Mouse (Mus musculus): ENCODE data around the gene Zfp213. TPM values are rescaled to one million over a fixed set of nuclear protein-coding genes. Genes with fewer than 3 reads are reported as not detected.
A peak's percentile ranks its signal among the peaks of the same experiment; 100 is the strongest.

The Zfp213 gene
- polyA plus RNA-seq, 1 experiment: 8.7 TPM

- Histone ChIP-seq H3K27ac (ENCODE audit: insufficient read depth, low read length) (peak overlapping the region; percentile 85), H3K4me1 (ENCODE audit: control insufficient read depth, insufficient read depth, low read length) (no peaks in the 10 kb centered on the region), H3K4me3 (ENCODE audit: insufficient read depth, low read length) (peak overlapping the region; percentile 74)
- TF ChIP-seq POLR2A (IDR thresholded peaks at IDR 0.05; ENCODE audit: extremely low read depth, insufficient read depth, low read length) (no peak), CTCF (IDR thresholded peaks at IDR 0.05; ENCODE audit: extremely low read depth, insufficient read depth, low read length) (no peak)
Observed at GRCm38 (mm10) chr17:23546702-23547505, 17.1 kb downstream of the Zfp213 start.

DNA sequence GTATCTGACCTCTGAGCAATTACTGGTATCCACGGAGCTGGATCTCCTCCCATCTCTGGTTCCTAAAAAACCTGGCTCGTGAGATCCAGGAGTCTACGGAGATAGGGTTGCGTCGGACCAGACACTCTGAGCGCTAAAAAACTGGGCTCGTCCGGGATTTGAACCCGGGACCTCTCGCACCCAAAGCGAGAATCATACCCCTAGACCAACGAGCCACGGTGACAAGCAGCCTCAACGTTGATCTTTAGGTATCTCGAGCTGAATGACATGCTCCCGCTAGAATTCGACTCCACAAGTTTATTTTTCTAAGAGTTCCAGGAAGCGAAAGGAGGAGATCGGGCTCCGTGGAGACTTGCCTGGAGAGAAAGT is 17.7 kb downstream of the Zfp213 start:
- no peak for TF ChIP-seq CTCF (IDR thresholded peaks at IDR 0.05; ENCODE audit: extremely low read depth, insufficient read depth, low read length)
- no peak for TF ChIP-seq POLR2A (IDR thresholded peaks at IDR 0.05; ENCODE audit: extremely low read depth, insufficient read depth, low read length)
- Histone ChIP-seq H3K27ac (ENCODE audit: insufficient read depth, low read length) (no peak overlapping the region), H3K4me3 (ENCODE audit: insufficient read depth, low read length) (peak overlapping the region; percentile 74), H3K4me1 (ENCODE audit: control insufficient read depth, insufficient read depth, low read length) (no peaks in the 10 kb centered on the region)

DNA sequence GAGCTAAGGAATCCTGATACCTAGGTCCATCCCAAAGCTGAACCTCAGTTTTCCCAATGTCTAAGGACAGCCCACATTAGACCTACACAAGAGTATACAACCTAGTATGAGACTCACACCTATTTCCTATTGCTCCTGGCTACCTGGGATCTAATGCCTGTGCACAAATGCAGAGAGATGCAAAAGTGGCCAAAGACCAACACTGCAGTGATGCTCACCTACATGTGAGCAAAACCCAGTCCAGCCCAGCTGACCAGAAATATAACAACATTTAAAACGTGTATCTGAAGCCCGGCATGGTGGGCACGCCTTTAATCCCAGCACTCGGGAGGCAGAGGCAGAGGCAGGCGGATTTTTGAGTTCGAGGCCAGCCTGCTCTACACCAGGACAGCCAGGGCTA is 18.2 kb downstream of the Zfp213 start:
- TF ChIP-seq POLR2A (IDR thresholded peaks at IDR 0.05; ENCODE audit: extremely low read depth, insufficient read depth, low read length) (no peak), CTCF (IDR thresholded peaks at IDR 0.05; ENCODE audit: extremely low read depth, insufficient read depth, low read length) (no peak)
- peak overlapping the region; percentile 74; the same call in 1 of the 2 replicates for H3K4me3 ChIP-seq (ENCODE audit: insufficient read depth, low read length)
- no peak overlapping the region for H3K27ac ChIP-seq (ENCODE audit: insufficient read depth, low read length)
- no peaks in the 10 kb centered on the region for H3K4me1 ChIP-seq (ENCODE audit: control insufficient read depth, insufficient read depth, low read length)

DNA sequence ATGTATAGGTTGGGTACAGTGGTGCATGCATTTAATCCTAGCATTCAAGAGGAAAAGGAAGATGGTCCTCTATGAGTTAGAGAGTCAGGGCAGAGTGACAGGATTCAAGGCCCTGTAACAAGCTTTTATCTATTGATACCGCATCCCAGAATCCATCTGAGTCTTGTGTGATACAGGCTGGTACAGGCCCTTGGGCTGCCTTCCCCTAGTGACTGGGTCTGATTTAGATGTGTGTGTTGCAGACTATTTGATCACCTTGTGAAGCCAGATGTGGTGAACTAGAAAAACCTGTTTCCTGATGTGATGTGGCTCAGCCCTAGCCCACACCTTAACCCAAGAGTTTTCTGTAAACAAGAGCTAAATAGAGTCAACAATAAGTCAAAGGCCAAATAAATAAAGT is 19.3 kb downstream of the Zfp213 start:
- Histone ChIP-seq H3K4me3 (ENCODE audit: insufficient read depth, low read length) (no peak overlapping the region), H3K4me1 (ENCODE audit: control insufficient read depth, insufficient read depth, low read length) (no peaks in the 10 kb centered on the region), H3K27ac (ENCODE audit: insufficient read depth, low read length) (no peak overlapping the region)
- TF ChIP-seq CTCF (IDR thresholded peaks at IDR 0.05; ENCODE audit: extremely low read depth, insufficient read depth, low read length): no peak
- no peak for TF ChIP-seq POLR2A (IDR thresholded peaks at IDR 0.05; ENCODE audit: extremely low read depth, insufficient read depth, low read length)

DNA sequence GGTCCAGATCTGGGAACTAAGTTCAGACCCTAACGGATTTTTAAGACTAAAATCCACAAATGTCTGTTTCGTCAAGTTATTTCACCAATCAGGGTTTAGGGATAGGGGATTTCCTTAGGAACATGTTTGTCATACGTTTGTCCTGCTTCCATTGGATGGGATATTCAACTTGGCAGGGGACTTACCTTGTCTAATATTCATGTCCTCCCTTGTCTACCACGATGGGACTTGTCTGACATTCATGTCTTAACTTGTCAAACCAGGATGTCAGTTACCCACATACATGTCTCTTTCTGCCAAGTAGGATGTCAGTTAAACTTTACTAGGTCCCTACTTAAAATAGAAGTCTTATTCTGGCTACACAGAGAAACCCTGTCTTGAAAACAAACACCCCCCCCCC is 20.1 kb downstream of the Zfp213 start:
- Histone ChIP-seq H3K4me1 (ENCODE audit: control insufficient read depth, insufficient read depth, low read length) (no peaks in the 10 kb centered on the region), H3K27ac (ENCODE audit: insufficient read depth, low read length) (no peak overlapping the region), H3K4me3 (ENCODE audit: insufficient read depth, low read length) (no peak overlapping the region)
- TF ChIP-seq POLR2A (IDR thresholded peaks at IDR 0.05; ENCODE audit: extremely low read depth, insufficient read depth, low read length) (no peak), CTCF (IDR thresholded peaks at IDR 0.05; ENCODE audit: extremely low read depth, insufficient read depth, low read length) (no peak)

GRCm38 (mm10) chr17:23543325-23543724 is 20.7 kb downstream of the Zfp213 start:
- peaks cover under 1% of the 10 kb centered on the region; the same call in 1 of the 2 replicates for H3K4me1 ChIP-seq (ENCODE audit: control insufficient read depth, insufficient read depth, low read length)
- no peak overlapping the region for H3K27ac ChIP-seq (ENCODE audit: insufficient read depth, low read length)
- no peak overlapping the region for H3K4me3 ChIP-seq (ENCODE audit: insufficient read depth, low read length)
- TF ChIP-seq POLR2A (IDR thresholded peaks at IDR 0.05; ENCODE audit: extremely low read depth, insufficient read depth, low read length) (no peak), CTCF (IDR thresholded peaks at IDR 0.05; ENCODE audit: extremely low read depth, insufficient read depth, low read length) (no peak)

GRCm38 (mm10) chr17:23542835-23543234 is 21.2 kb downstream of the Zfp213 start:
- TF ChIP-seq CTCF (IDR thresholded peaks at IDR 0.05; ENCODE audit: extremely low read depth, insufficient read depth, low read length) (no peak), POLR2A (IDR thresholded peaks at IDR 0.05; ENCODE audit: extremely low read depth, insufficient read depth, low read length) (no peak)
- Histone ChIP-seq H3K27ac (ENCODE audit: insufficient read depth, low read length) (no peak overlapping the region), H3K4me3 (ENCODE audit: insufficient read depth, low read length) (no peak overlapping the region), H3K4me1 (ENCODE audit: control insufficient read depth, insufficient read depth, low read length) (peaks cover 2% of the 10 kb centered on the region; the same call in 1 of the 2 replicates)

DNA sequence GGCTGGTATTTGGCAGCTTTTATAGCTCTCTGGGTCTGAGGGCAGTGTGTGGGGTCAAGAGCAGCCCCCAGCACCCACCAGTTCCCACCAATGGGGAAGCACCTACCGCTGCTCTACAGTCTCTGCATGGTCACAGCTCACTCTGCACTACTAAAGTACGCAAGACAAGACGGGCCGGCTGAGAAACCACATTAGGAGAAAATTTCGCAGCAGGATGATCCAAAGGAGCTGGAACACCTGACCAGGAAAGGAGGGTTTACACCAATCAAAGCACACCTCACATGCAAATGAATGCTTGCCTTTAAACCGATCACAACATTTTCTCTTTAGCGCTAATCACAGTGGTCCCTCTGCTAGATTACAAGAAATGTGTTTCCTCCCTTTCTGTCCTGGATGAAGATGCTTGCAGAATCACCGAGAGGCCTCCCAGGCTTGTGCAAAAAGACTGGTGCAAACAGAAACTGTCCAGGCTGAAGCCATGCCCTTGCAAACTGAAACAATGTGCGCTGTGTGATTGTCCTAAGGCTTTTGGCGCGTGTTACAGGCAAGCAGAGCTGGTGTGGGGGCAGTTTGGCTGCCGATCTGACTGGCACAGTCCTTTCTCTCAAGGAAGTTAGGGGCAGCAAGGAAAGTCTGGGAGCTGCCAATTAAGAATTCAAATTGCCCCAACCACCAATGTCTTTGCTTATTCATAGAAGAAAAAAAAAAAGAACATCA is 21.9 kb downstream of the Zfp213 start:
- no peak overlapping the region for H3K4me3 ChIP-seq (ENCODE audit: insufficient read depth, low read length)

DNA sequence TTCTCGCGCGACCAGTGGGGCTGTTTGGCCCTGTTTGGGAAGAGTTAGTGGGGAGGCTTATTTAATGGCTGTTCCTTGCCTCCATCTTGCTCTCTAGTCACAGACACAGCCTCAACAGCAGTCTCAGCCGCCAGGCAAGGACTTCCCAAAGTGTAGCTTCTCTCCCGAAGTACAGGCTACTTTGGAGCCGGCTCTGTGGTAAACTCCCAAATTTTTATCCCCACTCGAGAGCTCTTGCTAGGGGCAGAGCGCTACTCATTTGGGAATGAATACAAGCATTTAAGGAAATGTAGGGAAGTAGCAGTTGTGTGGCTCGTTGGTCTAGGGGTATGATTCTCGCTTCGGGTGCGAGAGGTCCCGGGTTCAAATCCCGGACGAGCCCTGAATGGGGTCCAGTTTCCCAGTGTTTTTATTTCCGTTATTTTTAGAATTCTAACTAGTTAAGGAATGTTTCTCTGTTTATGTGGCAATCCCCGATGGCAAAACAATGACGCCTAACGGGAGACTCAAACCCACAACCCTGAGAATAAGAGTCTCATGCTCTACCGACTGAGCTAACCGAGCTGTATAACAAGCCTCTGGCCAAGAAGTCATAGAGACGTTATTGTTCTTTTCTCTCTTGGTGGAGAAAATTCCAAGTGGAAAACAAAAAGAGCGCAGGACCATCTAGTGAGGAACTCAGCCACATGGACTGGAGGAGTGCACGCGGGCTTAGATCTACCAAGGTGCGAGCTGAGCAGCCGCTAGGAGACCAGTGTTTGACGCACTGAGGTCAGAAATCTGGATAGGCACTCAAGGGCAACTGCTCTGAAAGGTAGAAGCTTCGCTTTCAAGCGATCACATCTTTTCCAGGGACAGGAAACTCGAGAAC is 23.2 kb downstream of the Zfp213 start:
- Histone ChIP-seq H3K27ac (ENCODE audit: insufficient read depth, low read length) (no peak overlapping the region), H3K4me1 (ENCODE audit: control insufficient read depth, insufficient read depth, low read length) (peaks cover 2% of the 10 kb centered on the region; the same call in 1 of the 2 replicates), H3K4me3 (ENCODE audit: insufficient read depth, low read length) (no peak overlapping the region)
- TF ChIP-seq CTCF (IDR thresholded peaks at IDR 0.05; ENCODE audit: extremely low read depth, insufficient read depth, low read length) (no peak), POLR2A (IDR thresholded peaks at IDR 0.05; ENCODE audit: extremely low read depth, insufficient read depth, low read length) (no peak)

More for the DNA sequence above, 21.9 kb downstream of the Zfp213 start:
- Histone ChIP-seq H3K27ac (ENCODE audit: insufficient read depth, low read length) (no peak overlapping the region), H3K4me1 (ENCODE audit: control insufficient read depth, insufficient read depth, low read length) (peaks cover 2% of the 10 kb centered on the region; the same call in 1 of the 2 replicates)
- TF ChIP-seq CTCF (IDR thresholded peaks at IDR 0.05; ENCODE audit: extremely low read depth, insufficient read depth, low read length) (no peak), POLR2A (IDR thresholded peaks at IDR 0.05; ENCODE audit: extremely low read depth, insufficient read depth, low read length) (no peak)

All from cortical plate, adult 2 months (tissue).